Mouse (Mus musculus): ENCODE measurements around the gene Zfp870. TPM values are rescaled to one million over a fixed set of nuclear protein-coding genes. Genes with fewer than 3 reads are reported as not detected.

Gene Zfp870
- total and polyA plus RNA-seq, 2 experiments from 2014 or later: 5.0 to 5.9 TPM

GRCm38 (mm10) chr17:32839083-32839802, 52.2 kb downstream of the Zfp870 start:
- 38% methylated on average over 15 of the region's 15 CpGs for WGBS
- H3K4me2 ChIP-seq (ENCODE audit: low read depth, low read length): no peak overlapping the region
- H3K27me3 ChIP-seq (ENCODE audit: insufficient read depth, low read length): no peaks in the 10 kb centered on the region
- DNase-seq (ENCODE audit: low spot score) (no peak), ATAC-seq (no peak)
- TF ChIP-seq CTCF (IDR thresholded peaks at IDR 0.05; ENCODE audit: low read depth): no peak
- H3K4me3 ChIP-seq (ENCODE audit: low read length): no peak overlapping the region
- H3K9ac ChIP-seq (replicated peaks; ENCODE audit: low read length): no peak overlapping the region
- no peak overlapping the region for H3K27ac ChIP-seq
- 0 out of 2 replicates have a peak, but pooled peaks cover 5% of the 10 kb centered on the region for H3K9me3 ChIP-seq (ENCODE audit: low read length)
- no peaks in the 10 kb centered on the region for H3K36me3 ChIP-seq (ENCODE audit: insufficient read depth, low read length)
- no peaks in the 10 kb centered on the region for H3K4me1 ChIP-seq (ENCODE audit: insufficient read depth, low read length)

GRCm38 (mm10) chr17:32830418-32830782, 61.0 kb downstream of the Zfp870 start:
- Histone ChIP-seq H3K4me2 (ENCODE audit: low read depth, low read length) (peak overlapping the region; percentile 83), H3K36me3 (ENCODE audit: insufficient read depth, low read length) (no peaks in the 10 kb centered on the region), H3K4me1 (ENCODE audit: insufficient read depth, low read length) (peaks cover 12% of the 10 kb centered on the region), H3K9me3 (ENCODE audit: low read length) (no peaks in the 10 kb centered on the region), H3K27me3 (ENCODE audit: insufficient read depth, low read length) (no peaks in the 10 kb centered on the region), H3K4me3 (ENCODE audit: low read length) (peak overlapping the region; percentile 87), H3K27ac (no peak overlapping the region), H3K9ac (replicated peaks; ENCODE audit: low read length) (no peak overlapping the region; the same call in 1 of the 2 replicates)
- WGBS: 32% methylated on average over 3 of the region's 3 CpGs
- DNase-seq (ENCODE audit: low spot score): no peak
- no peak for ATAC-seq
- no peak for TF ChIP-seq CTCF (IDR thresholded peaks at IDR 0.05; ENCODE audit: low read depth)

- no peak for TF ChIP-seq CTCF (IDR thresholded peaks at IDR 0.05; ENCODE audit: low read depth)
- DNase-seq (ENCODE audit: low spot score): peak; percentile 96
- peak; percentile 100 for ATAC-seq
- no peaks in the 10 kb centered on the region for H3K27me3 ChIP-seq (ENCODE audit: insufficient read depth, low read length)
- no peaks in the 10 kb centered on the region for H3K36me3 ChIP-seq (ENCODE audit: insufficient read depth, low read length)
- WGBS: 1% methylated on average over 35 of the region's 35 CpGs
- peak within 1 kb of the TSS; percentile 96 for H3K9ac ChIP-seq (replicated peaks; ENCODE audit: low read length)
- peak within 1 kb of the TSS; percentile 89 for H3K27ac ChIP-seq
- peaks cover 12% of the 10 kb centered on the region for H3K4me1 ChIP-seq (ENCODE audit: insufficient read depth, low read length)
- H3K9me3 ChIP-seq (ENCODE audit: low read length): no peaks in the 10 kb centered on the region
- H3K4me2 ChIP-seq (ENCODE audit: low read depth, low read length): peak within 1 kb of the TSS; percentile 83
- peak within 1 kb of the TSS; percentile 87 for H3K4me3 ChIP-seq (ENCODE audit: low read length)
Measured at GRCm38 (mm10) chr17:32829540-32830417, 61.7 kb downstream of the Zfp870 start, which contains the start of gene Zfp799. Zfp799 (minus strand) TSS chr17:32830261.

Other genes with a start within 250 kb of the Zfp870 start
- gene Cyp4f40, start 232.7 kb downstream of the Zfp870 start, total RNA-seq (2014; rRNA removed): 0.22 TPM in 1 of 2 replicates, not detected in the other
- 0.09 TPM in 1 of 2 replicates, not detected in the other for gene Cyp4f40, start 232.7 kb downstream of the Zfp870 start, polyA plus RNA-seq (2015; fragmentation: Nextera tagmentation; extraction: Ambion mirVana)
- gene Cyp4f15, start 206.0 kb downstream of the Zfp870 start, total RNA-seq (2014; rRNA removed): 9.5 and 11.9 TPM in 2 replicates
- 4.8 and 5.5 TPM in 2 replicates for gene Cyp4f15, start 206.0 kb downstream of the Zfp870 start, polyA plus RNA-seq (2015; fragmentation: Nextera tagmentation; extraction: Ambion mirVana)
- 29.2 and 34.0 TPM in 2 replicates for gene Zfp871, start 103.4 kb downstream of the Zfp870 start, total RNA-seq (2014; rRNA removed)
- 42.1 and 44.4 TPM in 2 replicates for gene Zfp871, start 103.4 kb downstream of the Zfp870 start, polyA plus RNA-seq (2015; fragmentation: Nextera tagmentation; extraction: Ambion mirVana)
- gene Zfp811, start 81.7 kb downstream of the Zfp870 start, total RNA-seq (2014; rRNA removed): 13.1 and 15.7 TPM in 2 replicates
- gene Zfp811, start 81.7 kb downstream of the Zfp870 start, polyA plus RNA-seq (2015; fragmentation: Nextera tagmentation; extraction: Ambion mirVana): 19.8 and 19.9 TPM in 2 replicates
- gene Zfp799, start 61.4 kb downstream of the Zfp870 start, total RNA-seq (2014; rRNA removed): 12.2 and 15.3 TPM in 2 replicates
- 12.4 and 14.8 TPM in 2 replicates for gene Zfp799, start 61.4 kb downstream of the Zfp870 start, polyA plus RNA-seq (2015; fragmentation: Nextera tagmentation; extraction: Ambion mirVana)
- gene Cyp4f14, start 25.7 kb upstream of the Zfp870 start, total RNA-seq (2014; rRNA removed): 0.78 and 1.3 TPM in 2 replicates
- 0.64 and 0.88 TPM in 2 replicates for gene Cyp4f14, start 25.7 kb upstream of the Zfp870 start, polyA plus RNA-seq (2015; fragmentation: Nextera tagmentation; extraction: Ambion mirVana)
- gene Cyp4f13, start 55.8 kb upstream of the Zfp870 start, total RNA-seq (2014; rRNA removed): 9.3 and 15.2 TPM in 2 replicates
- gene Cyp4f13, start 55.8 kb upstream of the Zfp870 start, polyA plus RNA-seq (2015; fragmentation: Nextera tagmentation; extraction: Ambion mirVana): 11.1 and 16.0 TPM in 2 replicates
- 3.8 and 5.9 TPM in 2 replicates for gene Zfp472, start 74.2 kb upstream of the Zfp870 start, total RNA-seq (2014; rRNA removed)
- 6.4 and 6.5 TPM in 2 replicates for gene Zfp472, start 74.2 kb upstream of the Zfp870 start, polyA plus RNA-seq (2015; fragmentation: Nextera tagmentation; extraction: Ambion mirVana)
- 8.7 and 9.9 TPM in 2 replicates for gene Zfp952, start 101.5 kb upstream of the Zfp870 start, total RNA-seq (2014; rRNA removed)
- 10.8 and 11.7 TPM in 2 replicates for gene Zfp952, start 101.5 kb upstream of the Zfp870 start, polyA plus RNA-seq (2015; fragmentation: Nextera tagmentation; extraction: Ambion mirVana)
- gene Zfp763, start 141.8 kb upstream of the Zfp870 start, total RNA-seq (2014; rRNA removed): 10.8 and 12.7 TPM in 2 replicates
- gene Zfp763, start 141.8 kb upstream of the Zfp870 start, polyA plus RNA-seq (2015; fragmentation: Nextera tagmentation; extraction: Ambion mirVana): 15.3 and 16.7 TPM in 2 replicates
- not detected in 2 replicates for gene 4921501E09Rik, start 176.4 kb upstream of the Zfp870 start, total RNA-seq (2014; rRNA removed)
- gene 4921501E09Rik, start 176.4 kb upstream of the Zfp870 start, polyA plus RNA-seq (2015; fragmentation: Nextera tagmentation; extraction: Ambion mirVana): not detected in 2 replicates
- 9.7 and 11.6 TPM in 2 replicates for gene Zfp563, start 197.7 kb upstream of the Zfp870 start, total RNA-seq (2014; rRNA removed)
- gene Zfp563, start 197.7 kb upstream of the Zfp870 start, polyA plus RNA-seq (2015; fragmentation: Nextera tagmentation; extraction: Ambion mirVana): 10.3 and 11.8 TPM in 2 replicates
- 0.05 TPM in 1 of 2 replicates, not detected in the other for gene Morc2b, start 248.0 kb upstream of the Zfp870 start, total RNA-seq (2014; rRNA removed)
- 0.54 and 0.63 TPM in 2 replicates for gene Morc2b, start 248.0 kb upstream of the Zfp870 start, polyA plus RNA-seq (2015; fragmentation: Nextera tagmentation; extraction: Ambion mirVana)

Data from hindbrain, postnatal 0 days (tissue).